Mouse (Mus musculus) gastrocnemius, adult 2 months (tissue): ENCODE data around the gene Odf2. TPM values are rescaled to one million over a fixed set of nuclear protein-coding genes. Genes with fewer than 3 reads are reported as not detected.

Experiments
- DNase-seq: peaks from one replicate; pipeline ENCODE4 v3.0.0; 2022
- H3K27ac ChIP-seq: fragments of 200-600 bp; 2 replicates; pipeline ENCODE4 v1.8.1; 2022; ENCODE audit warnings: mild to moderate bottlenecking
- H3K4me3 ChIP-seq: fragments of 200-600 bp; 2 replicates; pipeline ENCODE4 v1.8.1; 2022; ENCODE audit warnings: mild to moderate bottlenecking, moderate library complexity
- CTCF ChIP-seq: fragments of 200-600 bp; IDR thresholded peaks from 2 replicates; pipeline ENCODE4 v1.8.1; 2022; ENCODE audit warnings: antibody characterized with exemption, mild to moderate bottlenecking, moderate library complexity
- intact Hi-C: fragments of 180-260 bp; cut with DNase I; formaldehyde crosslinking; loops from one replicate; pipeline ENCODE4 v1.15.1; 2025
- long read RNA-seq, 2 experiments: library from polyadenylated mRNA; stranded (forward); transcript quantifications; one replicate each; pipeline ENCODE4 v2.0.0; 2021
- total RNA-seq, 2 experiments: library from RNA; stranded (reverse); gene quantifications; 2 replicates each; pipeline ENCODE4 v1.2.3; 2021

Gene Odf2
- total RNA-seq, result 10 to 100 TPM; 11.9 to 12.7 TPM
- long read RNA-seq, experiment 1, partial matches to known transcripts, result 2 of 20 reads
- long read RNA-seq, experiment 1, other reads (novel, unspliced or antisense), result 12 of 20 reads
- long read RNA-seq, experiment 2, partial matches to known transcripts, result 3 of 21 reads
- long read RNA-seq, experiment 2, other reads (novel, unspliced or antisense), result 15 of 21 reads

GRCm38 (mm10) chr2:29889066-29889944, at the start of gene Odf2:
Gene Odf2, plus strand, starts transcription at chr2:29889221.
- intact Hi-C loops, result no loop called here
- no peak for TF ChIP-seq CTCF
- Histone ChIP-seq H3K4me3 (peak within 1 kb of the TSS; percentile 91), H3K27ac (peak within 1 kb of the TSS; percentile 93)
- peak; percentile 100 for DNase-seq

- DNase-seq, result no peak
- H3K4me3 ChIP-seq, result no peak overlapping the region
- TF ChIP-seq CTCF, result no peak
Observed at GRCm38 (mm10) chr2:29839460-29839859, 49.6 kb upstream of the Odf2 start.

GRCm38 (mm10) chr2:29843231-29844105, 45.6 kb upstream of the Odf2 start:
- intact Hi-C loops, result no loop called here
- no peak for DNase-seq
- TF ChIP-seq CTCF, result no peak
- H3K27ac ChIP-seq, result no peak overlapping the region
- H3K4me3 ChIP-seq, result no peak overlapping the region

More at GRCm38 (mm10) chr2:29839460-29839859, 49.6 kb upstream of the Odf2 start:
- H3K27ac ChIP-seq, result no peak overlapping the region
- intact Hi-C loops, result no loop called here

- H3K4me3 ChIP-seq, result no peak overlapping the region
- intact Hi-C loops, result no loop called here
- DNase-seq, result no peak
- TF ChIP-seq CTCF, result no peak
- H3K27ac ChIP-seq, result no peak overlapping the region
Observed at GRCm38 (mm10) chr2:29844115-29844514, 44.9 kb upstream of the Odf2 start.

GRCm38 (mm10) chr2:29844661-29845060, 44.4 kb upstream of the Odf2 start:
- intact Hi-C loops, result no loop called here
- Histone ChIP-seq H3K27ac (no peak overlapping the region), H3K4me3 (no peak overlapping the region)
- no peak for DNase-seq
- TF ChIP-seq CTCF, result no peak

GRCm38 (mm10) chr2:29845636-29846035, 43.4 kb upstream of the Odf2 start:
- intact Hi-C loops, result no loop called here
- DNase-seq, result no peak
- H3K4me3 ChIP-seq, result no peak overlapping the region
- H3K27ac ChIP-seq, result no peak overlapping the region
- no peak for TF ChIP-seq CTCF

- DNase-seq, result no peak
- no peak for TF ChIP-seq CTCF
- Histone ChIP-seq H3K4me3 (no peak overlapping the region), H3K27ac (no peak overlapping the region)
- intact Hi-C loops, result no loop called here
Observed at GRCm38 (mm10) chr2:29846061-29846853, 42.8 kb upstream of the Odf2 start.

- no peak overlapping the region for H3K4me3 ChIP-seq
- H3K27ac ChIP-seq, result no peak overlapping the region
- intact Hi-C loops, result no loop called here
- no peak for TF ChIP-seq CTCF
- no peak for DNase-seq
Observed at GRCm38 (mm10) chr2:29846911-29847310, 42.1 kb upstream of the Odf2 start.

GRCm38 (mm10) chr2:29849041-29849440, 40.0 kb upstream of the Odf2 start:
- intact Hi-C loops, result no loop called here
- TF ChIP-seq CTCF, result no peak
- DNase-seq, result no peak
- Histone ChIP-seq H3K27ac (no peak overlapping the region), H3K4me3 (no peak overlapping the region)

- intact Hi-C loops, result loop anchor here (10.0 kb wide), 1 partner anchor 85 kb away; no protein-coding TSS in a partner anchor
- no peak for TF ChIP-seq CTCF
- H3K27ac ChIP-seq, result no peak overlapping the region
Observed at GRCm38 (mm10) chr2:29849841-29850480, 39.1 kb upstream of the Odf2 start.

GRCm38 (mm10) chr2:29852957-29853485, 36.0 kb upstream of the Odf2 start:
- Histone ChIP-seq H3K4me3 (no peak overlapping the region), H3K27ac (no peak overlapping the region)
- no peak for TF ChIP-seq CTCF
- intact Hi-C loops, result loop anchor here (10.0 kb wide), 1 partner anchor 88 kb away; no protein-coding TSS in a partner anchor
- DNase-seq, result no peak

More at GRCm38 (mm10) chr2:29849841-29850480, 39.1 kb upstream of the Odf2 start:
- no peak overlapping the region for H3K4me3 ChIP-seq
- DNase-seq, result no peak
